Comparison of ENCODE assay signal across 15 mouse cellular contexts in the genomic region with DNA sequence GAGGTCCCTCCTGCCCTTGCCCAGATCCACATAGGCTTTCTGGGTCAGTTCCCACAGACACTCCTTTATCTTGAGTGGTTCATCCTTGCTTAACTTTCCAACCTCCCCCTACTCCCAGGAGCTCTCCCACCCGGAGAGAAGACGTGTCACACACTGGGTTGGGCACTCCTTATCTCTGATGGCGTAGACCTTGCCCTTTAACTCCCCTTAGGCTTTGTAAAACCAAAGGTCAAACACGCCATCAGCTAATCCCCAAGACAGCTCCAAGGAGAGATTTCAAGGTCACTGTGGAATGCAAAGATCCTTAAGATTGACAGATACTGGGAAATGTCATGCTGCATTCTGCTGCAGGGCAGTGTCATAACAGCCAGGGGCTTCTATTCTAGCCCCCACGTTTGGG. TPM values are rescaled to one million over a fixed set of nuclear protein-coding genes. Genes with fewer than 3 reads are reported as not detected.
DNase-seq lines count a peak whose midpoint lies in the region; ATAC-seq lines count a peak whose summit lies in the region.
"Had no signal": no experiment of that assay in that cellular context is flagged by ENCODE, and none has a peak within 500 bp of the region (broad histone marks: within the 10 kb centered on the region; RNA-seq: fewer than 3 reads in every experiment).

No protein-coding gene starts in this region.

- no peaks in the 10 kb centered on the region for H3K9me3 ChIP-seq in heart, embryonic 11.5 days (replicated peaks; ENCODE audit: control insufficient read depth, low read length)
- H3K9me3 ChIP-seq in kidney, embryonic 15.5 days (replicated peaks), result no peaks in the 10 kb centered on the region
- no peaks in the 10 kb centered on the region for H3K9me3 ChIP-seq in neural tube, embryonic 13.5 days
- H3K9me3 ChIP-seq: forebrain, embryonic 15.5 days had no signal

- no peak overlapping the region for H3K9ac ChIP-seq in heart, embryonic 11.5 days (ENCODE audit: low read depth, low read length)
- H3K9ac ChIP-seq in kidney, embryonic 15.5 days, result no peak overlapping the region
- no peak overlapping the region for H3K9ac ChIP-seq in neural tube, embryonic 13.5 days
- H3K9ac ChIP-seq: forebrain, embryonic 15.5 days had no signal

- H3K36me3 ChIP-seq in heart, embryonic 11.5 days (ENCODE audit: control insufficient read depth, insufficient read depth, low read length), result no peaks in the 10 kb centered on the region; the same call in 1 of the 2 replicates
- H3K36me3 ChIP-seq in kidney, embryonic 15.5 days, result peaks cover 29% of the 10 kb centered on the region
- H3K36me3 ChIP-seq in neural tube, embryonic 13.5 days, result no peaks in the 10 kb centered on the region
- H3K36me3 ChIP-seq: forebrain, embryonic 15.5 days had no signal

- no peak for ATAC-seq in heart, embryonic 11.5 days (replicated peaks; ENCODE audit: insufficient number of reproducible peaks, low FRiP score, low TSS enrichment)
- ATAC-seq in kidney, embryonic 15.5 days (replicated peaks; ENCODE audit: low FRiP score), result no peak
- no peak for ATAC-seq in neural tube, embryonic 13.5 days (ENCODE audit: low read depth)
- ATAC-seq in megakaryocyte, adult 5-6 weeks (ENCODE audit: poor library complexity, severe bottlenecking), result no peak
- ATAC-seq: forebrain, embryonic 15.5 days; midbrain, embryonic 16.5 days had no signal

- peak overlapping the region; percentile 57; the same call in 1 of the 2 replicates for H3K27ac ChIP-seq in heart, embryonic 11.5 days (ENCODE audit: low read depth, low read length)
- H3K27ac ChIP-seq in kidney, embryonic 15.5 days, result peak overlapping the region; percentile 94
- no peak overlapping the region for H3K27ac ChIP-seq in neural tube, embryonic 13.5 days (replicated peaks)
- H3K27ac ChIP-seq: forebrain, embryonic 15.5 days had no signal

- intact Hi-C loops in heart, postnatal 25 days (cut with DNase I), result no loop called here

- 21% methylated on average over 5 of the region's 5 CpGs for WGBS in heart, embryonic 11.5 days (ENCODE audit: insufficient replicate concordance)
- 45% methylated on average over 5 of the region's 5 CpGs for WGBS in kidney, embryonic 15.5 days
- WGBS in neural tube, embryonic 13.5 days, result 58% methylated on average over 5 of the region's 5 CpGs

- peaks cover 30% of the 10 kb centered on the region for H3K4me1 ChIP-seq in heart, embryonic 11.5 days (ENCODE audit: control insufficient read depth, insufficient read depth, low read length)
- peaks cover 80% of the 10 kb centered on the region for H3K4me1 ChIP-seq in kidney, embryonic 15.5 days
- H3K4me1 ChIP-seq in neural tube, embryonic 13.5 days (replicated peaks), result peaks cover 43% of the 10 kb centered on the region

- peak overlapping the region; percentile 72 for H3K4me2 ChIP-seq in heart, embryonic 11.5 days
- peak overlapping the region; percentile 81 for H3K4me2 ChIP-seq in kidney, embryonic 15.5 days
- H3K4me2 ChIP-seq in neural tube, embryonic 13.5 days, result peak overlapping the region; percentile 80
- H3K4me2 ChIP-seq: forebrain, embryonic 15.5 days had no signal

- H3K4me3 ChIP-seq in heart, embryonic 11.5 days (ENCODE audit: low read depth, low read length), result no peak overlapping the region
- peak overlapping the region; percentile 91 for H3K4me3 ChIP-seq in kidney, embryonic 15.5 days (replicated peaks)
- 0 out of 2 replicates have a peak overlapping the region, but pooled peaks have one; percentile 57 for H3K4me3 ChIP-seq in neural tube, embryonic 13.5 days
- H3K4me3 ChIP-seq: forebrain, embryonic 15.5 days had no signal

- no peaks in the 10 kb centered on the region for H3K27me3 ChIP-seq in heart, embryonic 11.5 days (ENCODE audit: control insufficient read depth, insufficient read depth, low read length)
- no peaks in the 10 kb centered on the region for H3K27me3 ChIP-seq in kidney, embryonic 15.5 days
- peaks cover 62% of the 10 kb centered on the region for H3K27me3 ChIP-seq in neural tube, embryonic 13.5 days

- no peak for DNase-seq in heart, postnatal 25 days (ENCODE audit: low spot score)
- no peak for DNase-seq in kidney, adult 18-20 months
- DNase-seq in ZHBTc4 (ENCODE audit: low read depth, low spot score), result peak; percentile 51
- DNase-seq in cerebellum, adult 18-20 months, result no peak
- DNase-seq: adrenal gland, postnatal 10 days; embryo, embryonic 11 days; lung, adult 2 months; right cerebral cortex, postnatal 4 days; thymus, adult 18-20 months had no signal

RNA-seq across cellular contexts. Expression of a gene that starts 3.4 kb away (rescaled TPM):
- 40.6 and 51.0 TPM in 2 replicates for polyA plus RNA-seq in heart, embryonic 11.5 days (2014; fragmentation: Nextera tagmentation; extraction: Ambion mirVana)
- 100 to 1,000 TPM; 292 to 338 TPM for total RNA-seq in heart, postnatal 25 days (2021)
- polyA plus RNA-seq in kidney, embryonic 15.5 days (2015; fragmentation: Nextera tagmentation; extraction: Ambion mirVana), result 108 and 116 TPM in 2 replicates
- 47.5 and 52.5 TPM in 2 replicates for polyA plus RNA-seq in neural tube, embryonic 13.5 days (2015; fragmentation: Nextera tagmentation; extraction: Ambion mirVana)
- 0.02 and 0.07 TPM in 2 replicates for total RNA-seq in megakaryocyte, adult 5-6 weeks (2015)
- 0.15 and 0.73 TPM in 2 replicates for total RNA-seq in megakaryocyte, adult 5-6 weeks (2017)

RNA-seq across cellular contexts. Expression of a gene that starts 3.4 kb away (rescaled TPM):
- 150 and 187 TPM in 2 replicates for polyA plus RNA-seq in heart, embryonic 11.5 days (2014; fragmentation: Nextera tagmentation; extraction: Ambion mirVana)
- total RNA-seq in heart, postnatal 25 days (2021), result 100 to 1,000 TPM; 537 to 622 TPM
- 297 and 335 TPM in 2 replicates for polyA plus RNA-seq in kidney, embryonic 15.5 days (2015; fragmentation: Nextera tagmentation; extraction: Ambion mirVana)
- polyA plus RNA-seq in neural tube, embryonic 13.5 days (2015; fragmentation: Nextera tagmentation; extraction: Ambion mirVana), result 101 and 108 TPM in 2 replicates
- total RNA-seq in megakaryocyte, adult 5-6 weeks (2015), result 0.30 and 1.3 TPM in 2 replicates
- total RNA-seq in megakaryocyte, adult 5-6 weeks (2017), result 0.04 and 1.1 TPM in 2 replicates
